Mouse (Mus musculus) limb, embryonic 11.5 days (tissue): Measurements from ENCODE around the gene Tubgcp3. TPM values are rescaled to one million over a fixed set of nuclear protein-coding genes. Genes with fewer than 3 reads are reported as not detected.

ENCODE experiments used
- ATAC-seq: fragments of 200-750 bp; cut with Nextera tagmentation; 2 replicates; pipeline ENCODE4 v1.8.0; 2017; ENCODE audit warnings: low read depth; ENCODE audit not compliant: insufficient number of reproducible peaks, low FRiP score, low TSS enrichment
- DNase-seq: peaks from one replicate; pipeline ENCODE4 v3.0.0-alpha.2; 2015; ENCODE audit warnings: low spot score
- H3K27ac ChIP-seq: fragments of 300-500 bp; sonication (generic); replicated peaks from 2 replicates; pipeline ENCODE4 v1.5.1; 2014; ENCODE audit warnings: low read depth, mild to moderate bottlenecking, low read length
- H3K27me3 ChIP-seq: fragments of 300-500 bp; sonication (generic); 2 replicates; pipeline ENCODE4 v1.6.1; 2014; ENCODE audit warnings: mild to moderate bottlenecking, low read length, mixed read lengths; ENCODE audit not compliant: control insufficient read depth, insufficient read depth
- H3K36me3 ChIP-seq: fragments of 300-500 bp; sonication (generic); 2 replicates; pipeline ENCODE4 v1.6.1; 2014; ENCODE audit warnings: mild to moderate bottlenecking, low read length, moderate library complexity, mixed read lengths; ENCODE audit not compliant: control insufficient read depth, insufficient read depth
- H3K4me1 ChIP-seq: fragments of 300-500 bp; sonication (generic); 2 replicates; pipeline ENCODE4 v1.6.1; 2014; ENCODE audit warnings: low read length, mixed read lengths; ENCODE audit not compliant: control insufficient read depth, insufficient read depth
- H3K4me2 ChIP-seq: fragments of 300-500 bp; sonication (generic); 2 replicates; pipeline ENCODE4 v1.6.1; 2014; ENCODE audit warnings: low read depth, mild to moderate bottlenecking, moderate library complexity; ENCODE audit not compliant: severe bottlenecking
- H3K4me3 ChIP-seq: fragments of 300-500 bp; sonication (generic); 2 replicates; pipeline ENCODE4 v1.5.1; 2014; ENCODE audit warnings: low read depth, low read length
- H3K9ac ChIP-seq: fragments of 300-500 bp; sonication (generic); 2 replicates; pipeline ENCODE4 v1.6.1; 2014; ENCODE audit warnings: mild to moderate bottlenecking, low read length
- H3K9me3 ChIP-seq: fragments of 300-500 bp; sonication (generic); 2 replicates; pipeline ENCODE4 v1.6.1; 2016; ENCODE audit warnings: low read length; ENCODE audit not compliant: control insufficient read depth
- WGBS: fragments of 180-500 bp; shearing (Covaris S2); extraction: QIAGEN DNeasy Blood & Tissue Kit; methylation state at CpG from one replicate; pipeline ENCODE4 v1.1.7; 2014; 5-methylcytosine and 5-hydroxymethylcytosine counted together
- polyA plus RNA-seq: library from polyadenylated mRNA; unstranded; fragments of >200 nt; fragmentation: Nextera tagmentation; extraction: Ambion mirVana; gene quantifications from 2 replicates; pipeline ENCODE4 v1.2.1, GENCODE M21; 2014

Gene Tubgcp3
- polyA plus RNA-seq, result 54.3 and 57.1 TPM in 2 replicates

- H3K4me2 ChIP-seq, result peak within 1 kb of the TSS; percentile 87
- 0 out of 2 replicates have a peak, but pooled peaks cover 6% of the 10 kb centered on the region for H3K4me1 ChIP-seq
- H3K27ac ChIP-seq, result peak within 1 kb of the TSS; percentile 56; the same call in 1 of the 2 replicates
- ATAC-seq (peak; percentile 91), DNase-seq (peak; percentile 93)
- H3K9ac ChIP-seq, result peak within 1 kb of the TSS; percentile 95
- H3K9me3 ChIP-seq, result no peaks in the 10 kb centered on the region
- peak within 1 kb of the TSS; percentile 93 for H3K4me3 ChIP-seq
- no peaks in the 10 kb centered on the region for H3K27me3 ChIP-seq
- H3K36me3 ChIP-seq, result no peaks in the 10 kb centered on the region
- 1% methylated on average over 65 of the region's 65 CpGs for WGBS
Measured at GRCm38 (mm10) chr8:12672056-12672881, at the start of gene Tubgcp3. Gene Tubgcp3, minus strand, starts transcription at chr8:12672248.

- H3K27me3 ChIP-seq, result no peaks in the 10 kb centered on the region
- WGBS, result 74% methylated on average over 9 of the region's 9 CpGs
- no peak overlapping the region for H3K4me3 ChIP-seq
- H3K36me3 ChIP-seq, result no peaks in the 10 kb centered on the region
- H3K27ac ChIP-seq, result no peak overlapping the region
- ATAC-seq (no peak), DNase-seq (no peak)
- no peaks in the 10 kb centered on the region for H3K4me1 ChIP-seq
- no peak overlapping the region for H3K4me2 ChIP-seq
- no peak overlapping the region for H3K9ac ChIP-seq
- H3K9me3 ChIP-seq, result no peaks in the 10 kb centered on the region
Measured at GRCm38 (mm10) chr8:12719091-12719490, 47.0 kb upstream of the Tubgcp3 start.

- Histone ChIP-seq H3K27ac (no peak overlapping the region), H3K4me1 (no peaks in the 10 kb centered on the region), H3K27me3 (no peaks in the 10 kb centered on the region), H3K36me3 (no peaks in the 10 kb centered on the region), H3K4me2 (no peak overlapping the region), H3K9ac (no peak overlapping the region), H3K4me3 (no peak overlapping the region), H3K9me3 (no peaks in the 10 kb centered on the region)
- 84% methylated on average over 18 of the region's 18 CpGs for WGBS
- ATAC-seq (no peak), DNase-seq (no peak)
Measured at GRCm38 (mm10) chr8:12715861-12716585, 44.0 kb upstream of the Tubgcp3 start.

- Histone ChIP-seq H3K4me2 (no peak overlapping the region), H3K4me3 (no peak overlapping the region), H3K4me1 (no peaks in the 10 kb centered on the region), H3K9ac (no peak overlapping the region), H3K27me3 (no peaks in the 10 kb centered on the region), H3K36me3 (no peaks in the 10 kb centered on the region), H3K9me3 (no peaks in the 10 kb centered on the region), H3K27ac (no peak overlapping the region)
- WGBS, result 80% methylated on average over 7 of the region's 7 CpGs
- DNase-seq (no peak), ATAC-seq (no peak)
Measured at GRCm38 (mm10) chr8:12711623-12712022, 39.6 kb upstream of the Tubgcp3 start.

- Histone ChIP-seq H3K9me3 (no peaks in the 10 kb centered on the region), H3K27ac (no peak overlapping the region), H3K4me3 (no peak overlapping the region), H3K4me1 (no peaks in the 10 kb centered on the region), H3K9ac (no peak overlapping the region), H3K36me3 (no peaks in the 10 kb centered on the region), H3K27me3 (no peaks in the 10 kb centered on the region), H3K4me2 (no peak overlapping the region)
- WGBS, result 84% methylated on average over 4 of the region's 4 CpGs
- DNase-seq (no peak), ATAC-seq (no peak)
Measured at GRCm38 (mm10) chr8:12703597-12703996, 31.5 kb upstream of the Tubgcp3 start.

GRCm38 (mm10) chr8:12702290-12702689 is 30.2 kb upstream of the Tubgcp3 start:
- Histone ChIP-seq H3K9ac (no peak overlapping the region), H3K9me3 (no peaks in the 10 kb centered on the region), H3K4me3 (no peak overlapping the region), H3K4me1 (no peaks in the 10 kb centered on the region), H3K27me3 (no peaks in the 10 kb centered on the region), H3K4me2 (no peak overlapping the region), H3K36me3 (no peaks in the 10 kb centered on the region), H3K27ac (no peak overlapping the region)
- WGBS, result 50% methylated on average over 8 of the region's 8 CpGs
- DNase-seq (peak; percentile 26), ATAC-seq (no peak)

- WGBS, result 45% methylated on average over 3 of the region's 3 CpGs
- H3K36me3 ChIP-seq, result no peaks in the 10 kb centered on the region
- no peaks in the 10 kb centered on the region for H3K27me3 ChIP-seq
- H3K9ac ChIP-seq, result no peak overlapping the region
- DNase-seq (no peak), ATAC-seq (no peak)
- no peak overlapping the region for H3K27ac ChIP-seq
- H3K4me1 ChIP-seq, result no peaks in the 10 kb centered on the region
- H3K4me3 ChIP-seq, result no peak overlapping the region
- no peaks in the 10 kb centered on the region for H3K9me3 ChIP-seq
- H3K4me2 ChIP-seq, result no peak overlapping the region
Measured at GRCm38 (mm10) chr8:12698660-12699277, 26.7 kb upstream of the Tubgcp3 start.

GRCm38 (mm10) chr8:12688851-12689250 is 16.8 kb upstream of the Tubgcp3 start:
- WGBS, result 71% methylated on average over 7 of the region's 7 CpGs
- no peak overlapping the region for H3K4me3 ChIP-seq
- no peak for DNase-seq
- no peaks in the 10 kb centered on the region for H3K4me1 ChIP-seq
- no peak overlapping the region for H3K9ac ChIP-seq
- H3K27me3 ChIP-seq, result no peaks in the 10 kb centered on the region
- H3K4me2 ChIP-seq, result no peak overlapping the region
- ATAC-seq, result no peak
- H3K36me3 ChIP-seq, result no peaks in the 10 kb centered on the region
- H3K9me3 ChIP-seq, result no peaks in the 10 kb centered on the region
- no peak overlapping the region for H3K27ac ChIP-seq
